Mouse (Mus musculus) forebrain, embryonic 12.5 days (tissue): Measurements from ENCODE around the gene Mtmr14. TPM values are rescaled to one million over a fixed set of nuclear protein-coding genes. Genes with fewer than 3 reads are reported as not detected.

Source experiments
- ATAC-seq: fragments of 200-750 bp; cut with Nextera tagmentation; 2 replicates; pipeline ENCODE4 v1.8.0; 2017; ENCODE audit warnings: moderate TSS enrichment; ENCODE audit not compliant: low FRiP score
- H3K27ac ChIP-seq: fragments of 300-500 bp; sonication (generic); 2 replicates; pipeline ENCODE4 v1.5.1; 2016; ENCODE audit warnings: mild to moderate bottlenecking
- H3K27me3 ChIP-seq: fragments of 300-500 bp; sonication (generic); 2 replicates; pipeline ENCODE4 v1.6.1; 2016; ENCODE audit warnings: mild to moderate bottlenecking
- H3K36me3 ChIP-seq: fragments of 300-500 bp; sonication (generic); replicated peaks from 2 replicates; pipeline ENCODE4 v1.6.1; 2016; ENCODE audit warnings: mild to moderate bottlenecking
- H3K4me1 ChIP-seq: fragments of 300-500 bp; sonication (generic); 2 replicates; pipeline ENCODE4 v1.6.1; 2016
- H3K4me2 ChIP-seq: fragments of 300-500 bp; sonication (generic); 2 replicates; pipeline ENCODE4 v1.6.1; 2016; ENCODE audit warnings: mild to moderate bottlenecking, moderate library complexity
- H3K4me3 ChIP-seq: fragments of 300-500 bp; sonication (generic); replicated peaks from 2 replicates; pipeline ENCODE4 v1.5.1; 2016; ENCODE audit warnings: mild to moderate bottlenecking
- H3K9ac ChIP-seq: fragments of 300-500 bp; sonication (generic); 2 replicates; pipeline ENCODE4 v1.6.1; 2016; ENCODE audit warnings: mild to moderate bottlenecking
- H3K9me3 ChIP-seq: fragments of 300-500 bp; sonication (generic); 2 replicates; pipeline ENCODE4 v1.6.1; 2016
- WGBS: fragments of 180-500 bp; shearing (Covaris S2); methylation state at CpG from one replicate; pipeline ENCODE4 v1.1.7; 2016; 5-methylcytosine and 5-hydroxymethylcytosine counted together
- polyA plus RNA-seq: library from polyadenylated mRNA; unstranded; fragments of >200 nt; fragmentation: Nextera tagmentation; extraction: Ambion mirVana; gene quantifications from 2 replicates; pipeline ENCODE4 v1.2.1, GENCODE M21; 2016

The Mtmr14 gene
- polyA plus RNA-seq, 1 experiment from 2014 or later: 50.0 TPM

DNA sequence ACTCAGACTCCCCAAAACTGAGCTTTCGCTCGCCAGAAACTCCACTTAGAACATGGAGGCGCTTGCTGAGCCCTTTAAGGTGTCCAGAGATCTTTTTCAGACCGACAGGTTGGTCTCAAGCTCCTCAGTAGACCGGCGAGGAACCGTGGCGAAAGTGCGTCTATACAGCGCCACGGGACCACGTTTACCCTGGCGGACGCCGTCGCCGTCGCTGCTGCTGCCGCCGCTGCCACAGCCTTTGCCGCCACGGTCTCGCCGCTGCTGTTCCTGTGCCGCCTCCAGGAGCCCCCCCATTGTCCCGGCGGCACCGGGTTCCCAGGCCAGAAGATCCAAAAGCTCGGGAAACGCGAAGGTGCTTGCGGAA, 69.3 kb downstream of the Mtmr14 start, which contains the start of gene Brpf1:
TSS of gene Brpf1 (plus strand) at position 152 of the 364 bp plus-strand sequence.
- H3K36me3 ChIP-seq: peaks cover 20% of the 10 kb centered on the region
- H3K9me3 ChIP-seq: no peaks in the 10 kb centered on the region
- peak within 1 kb of the TSS; percentile 97 for H3K9ac ChIP-seq
- peak; percentile 67 for ATAC-seq
- H3K4me3 ChIP-seq: peak within 1 kb of the TSS; percentile 98
- WGBS: under 1% methylated on average over 32 of the region's 32 CpGs
- peak within 1 kb of the TSS; percentile 99 for H3K4me2 ChIP-seq
- H3K27me3 ChIP-seq: 0 out of 2 replicates have a peak, but pooled peaks cover 3% of the 10 kb centered on the region
- peak within 1 kb of the TSS; percentile 98 for H3K27ac ChIP-seq
- peaks cover 31% of the 10 kb centered on the region for H3K4me1 ChIP-seq

DNA sequence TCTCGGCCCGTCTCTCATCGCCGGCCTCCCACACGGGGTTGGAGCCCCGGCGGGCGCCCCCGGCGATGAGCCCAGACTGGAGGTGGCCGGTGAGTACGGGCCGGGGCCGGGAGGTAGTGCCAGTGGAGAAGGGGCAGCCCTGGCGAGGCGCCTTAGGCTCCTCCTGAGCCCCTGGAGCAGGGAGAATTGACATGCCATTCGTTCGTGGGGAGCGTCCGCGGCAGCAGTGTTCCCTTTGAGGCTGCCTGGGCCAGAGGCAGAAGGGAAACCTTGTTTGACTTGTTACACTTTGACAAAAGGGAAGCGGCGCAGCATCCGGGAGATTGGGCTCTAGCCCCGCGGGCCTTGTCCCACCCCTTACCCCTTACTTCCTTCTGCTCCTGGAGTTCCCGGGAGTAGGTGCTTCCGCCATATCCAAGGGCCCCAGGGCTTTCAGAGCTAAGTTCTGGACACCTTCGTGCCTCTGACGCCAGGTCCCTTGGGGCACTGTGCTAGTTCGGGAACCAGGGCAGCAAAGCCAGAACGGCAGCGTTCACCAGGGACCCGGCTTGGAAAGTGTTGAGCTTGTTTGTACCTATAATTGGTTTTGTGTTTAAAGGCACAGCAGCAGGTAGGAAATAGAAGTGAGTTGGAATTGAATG, 70.0 kb downstream of the Mtmr14 start:
- H3K9me3 ChIP-seq: no peaks in the 10 kb centered on the region
- H3K36me3 ChIP-seq: peaks cover 26% of the 10 kb centered on the region
- ATAC-seq: no peak

DNA sequence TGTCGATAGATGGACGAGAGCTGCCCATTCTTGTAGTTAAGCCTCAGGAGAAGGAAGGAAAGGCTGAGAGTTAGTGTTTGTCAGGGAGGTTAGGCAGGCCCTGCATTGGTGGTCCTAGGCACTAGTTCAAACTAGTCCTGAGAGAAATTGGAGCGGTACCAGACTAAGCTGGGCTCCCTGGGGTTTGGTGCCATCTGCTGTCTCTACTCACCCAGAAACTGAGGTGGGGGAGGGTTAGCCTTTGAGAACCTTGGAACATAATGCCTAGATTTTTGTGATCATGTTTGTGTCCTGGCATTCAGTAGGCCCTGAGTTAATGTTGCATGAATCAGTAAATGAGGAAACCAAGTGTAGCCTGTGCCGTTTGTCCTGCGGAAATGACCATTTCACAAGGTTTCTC, 70.5 kb downstream of the Mtmr14 start:
- H3K27ac ChIP-seq: 0 out of 2 replicates have a peak overlapping the region, but pooled peaks have one; percentile 0
- peaks cover 32% of the 10 kb centered on the region for H3K36me3 ChIP-seq
- H3K27me3 ChIP-seq: 0 out of 2 replicates have a peak, but pooled peaks cover 3% of the 10 kb centered on the region
- H3K9me3 ChIP-seq: no peaks in the 10 kb centered on the region
- ATAC-seq: no peak
- H3K4me2 ChIP-seq: peak overlapping the region; percentile 99
- peaks cover 31% of the 10 kb centered on the region for H3K4me1 ChIP-seq
- H3K9ac ChIP-seq: peak overlapping the region; percentile 97
- WGBS: 39% methylated on average over 5 of the region's 5 CpGs
- H3K4me3 ChIP-seq: peak overlapping the region; percentile 98

More for the DNA sequence above, 70.0 kb downstream of the Mtmr14 start:
- Histone ChIP-seq H3K4me2 (peak overlapping the region; percentile 99), H3K27me3 (0 out of 2 replicates have a peak, but pooled peaks cover 3% of the 10 kb centered on the region), H3K4me1 (peaks cover 31% of the 10 kb centered on the region), H3K27ac (peak overlapping the region; percentile 98), H3K9ac (peak overlapping the region; percentile 97), H3K4me3 (peak overlapping the region; percentile 98)
- under 1% methylated on average over 34 of the region's 34 CpGs for WGBS

DNA sequence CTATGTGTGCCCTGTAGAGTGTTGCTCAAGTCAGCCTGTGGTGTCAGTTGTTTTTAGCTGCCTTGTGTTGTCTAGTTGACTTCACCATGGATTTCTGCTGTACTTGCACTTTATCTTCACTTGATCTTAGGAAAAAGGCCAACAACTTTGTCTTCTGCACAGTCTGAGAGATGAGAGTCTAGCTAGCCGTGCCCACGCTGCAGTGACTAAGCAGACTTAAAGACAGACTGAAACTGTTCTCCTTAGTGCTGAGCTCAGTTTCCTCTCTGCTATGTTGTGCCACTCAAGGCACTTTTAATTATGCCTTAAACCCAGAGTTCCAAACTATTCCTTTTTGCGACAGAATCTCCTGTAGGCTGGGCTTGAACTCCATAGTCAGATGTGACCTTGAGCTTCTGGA, 78.3 kb downstream of the Mtmr14 start:
- H3K9ac ChIP-seq: no peak overlapping the region
- WGBS: 97% methylated on average over 3 of the region's 3 CpGs
- no peak overlapping the region for H3K4me2 ChIP-seq
- no peak overlapping the region for H3K27ac ChIP-seq
- H3K27me3 ChIP-seq: no peaks in the 10 kb centered on the region
- H3K36me3 ChIP-seq: peaks cover 96% of the 10 kb centered on the region
- ATAC-seq: no peak
- H3K9me3 ChIP-seq: no peaks in the 10 kb centered on the region
- no peak overlapping the region for H3K4me3 ChIP-seq
- H3K4me1 ChIP-seq: no peaks in the 10 kb centered on the region; the same call in 1 of the 2 replicates

DNA sequence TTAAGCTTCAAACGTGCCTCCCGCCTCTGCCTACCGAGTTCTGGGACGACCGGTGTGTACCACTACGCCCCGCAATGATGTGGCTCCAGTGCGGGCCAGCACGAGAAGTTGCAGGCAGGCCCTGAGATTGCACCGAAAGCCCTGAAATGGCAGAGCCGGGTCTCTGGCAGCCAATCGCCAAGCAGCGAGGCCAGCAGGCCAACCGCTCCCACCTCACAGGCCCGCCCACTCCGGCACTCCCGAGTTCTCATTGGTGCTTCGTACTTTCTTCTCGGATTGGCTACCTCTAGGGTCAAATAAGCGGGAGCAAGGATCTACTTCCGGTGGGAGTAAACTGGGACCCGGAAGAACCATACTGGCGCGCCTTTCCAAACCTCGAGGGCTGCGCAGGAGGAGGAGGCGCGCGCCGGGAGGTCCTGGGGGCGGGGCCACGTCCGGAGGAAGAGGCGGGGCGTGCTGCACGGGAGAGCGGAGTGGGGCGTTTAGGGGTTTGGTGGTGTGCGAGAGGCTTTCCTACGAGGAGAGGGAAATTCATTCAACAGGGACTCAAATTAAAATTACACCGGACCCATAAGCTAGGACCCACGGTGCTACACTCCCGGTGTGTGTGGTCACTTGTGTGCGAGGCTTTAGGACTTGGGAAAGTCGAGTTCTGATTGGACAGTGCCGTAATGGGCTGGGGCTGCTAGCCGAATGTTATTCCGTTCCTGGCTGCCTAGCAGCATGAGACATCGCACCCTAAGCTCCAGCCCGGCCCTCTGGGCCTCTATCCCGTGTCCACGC, 89.1 kb downstream of the Mtmr14 start, which contains the start of gene Ogg1:
TSS of gene Ogg1 (plus strand) at position 440 of the 783 bp plus-strand sequence.
- Histone ChIP-seq H3K27ac (peak within 1 kb of the TSS; percentile 92), H3K4me2 (peak within 1 kb of the TSS; percentile 92), H3K4me3 (peak within 1 kb of the TSS; percentile 54), H3K27me3 (no peaks in the 10 kb centered on the region), H3K9ac (peak within 1 kb of the TSS; percentile 78), H3K36me3 (peaks cover 49% of the 10 kb centered on the region), H3K9me3 (no peaks in the 10 kb centered on the region), H3K4me1 (peaks cover 18% of the 10 kb centered on the region)
- ATAC-seq: peak; percentile 99
- under 1% methylated on average over 52 of the region's 52 CpGs for WGBS

DNA sequence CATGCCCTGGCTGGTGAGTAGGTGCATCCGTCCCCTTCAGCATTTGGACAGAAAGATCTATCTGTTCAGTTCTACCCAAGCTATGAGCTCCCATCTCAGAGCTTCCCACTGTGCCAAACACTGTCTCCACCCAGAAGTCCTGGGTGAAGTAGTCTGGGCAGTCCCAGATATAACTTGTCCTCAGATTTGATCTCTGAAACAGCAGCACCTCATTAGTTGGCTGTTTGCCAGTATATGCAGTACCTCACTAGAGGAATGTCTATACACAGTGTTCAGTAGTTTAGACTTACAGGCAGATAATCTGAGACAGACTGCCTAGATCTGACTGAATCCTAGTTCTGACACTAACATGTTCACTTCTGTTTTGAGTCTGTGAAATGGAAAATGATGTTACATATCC, 91.8 kb downstream of the Mtmr14 start:
- no peak overlapping the region for H3K4me3 ChIP-seq
- no peak for ATAC-seq
- H3K9me3 ChIP-seq: no peaks in the 10 kb centered on the region
- 97% methylated on average over 1 of the region's 1 CpGs for WGBS
- no peak overlapping the region for H3K27ac ChIP-seq
- peaks cover 40% of the 10 kb centered on the region for H3K36me3 ChIP-seq
- H3K9ac ChIP-seq: no peak overlapping the region
- H3K4me1 ChIP-seq: peaks cover 22% of the 10 kb centered on the region
- no peaks in the 10 kb centered on the region for H3K27me3 ChIP-seq
- no peak overlapping the region for H3K4me2 ChIP-seq

DNA sequence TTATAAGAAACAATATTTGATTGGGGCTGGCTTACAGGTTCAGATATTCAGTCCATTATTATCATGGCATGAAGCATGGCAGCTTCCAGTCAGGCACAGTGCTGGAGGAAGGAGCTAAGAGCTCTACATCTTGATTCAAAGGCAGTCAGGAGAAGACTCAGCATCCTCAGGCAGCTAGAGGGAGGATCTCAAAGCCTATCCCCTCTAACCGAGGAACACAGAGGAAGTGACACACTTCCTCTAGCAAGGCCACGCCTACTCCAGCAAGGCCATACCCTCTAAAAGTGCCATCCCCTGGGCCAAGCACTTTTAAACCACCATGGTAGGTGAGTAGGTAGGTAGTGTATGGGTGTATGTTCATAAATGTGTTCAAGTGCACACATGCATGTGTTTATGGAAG, 92.9 kb downstream of the Mtmr14 start:
- Histone ChIP-seq H3K36me3 (peaks cover 45% of the 10 kb centered on the region), H3K27ac (no peak overlapping the region), H3K4me2 (no peak overlapping the region), H3K4me1 (peaks cover 18% of the 10 kb centered on the region), H3K9ac (no peak overlapping the region), H3K4me3 (no peak overlapping the region), H3K27me3 (no peaks in the 10 kb centered on the region), H3K9me3 (no peaks in the 10 kb centered on the region)
- no peak for ATAC-seq
- WGBS: 73% methylated on average over 2 of the region's 2 CpGs

Other genes with a start within 250 kb of the Mtmr14 start
- 66.5 and 68.4 TPM in 2 replicates for gene Thumpd3, start 191.6 kb upstream of the Mtmr14 start, polyA plus RNA-seq
- 63.9 and 64.1 TPM in 2 replicates for gene Setd5, start 160.5 kb upstream of the Mtmr14 start, polyA plus RNA-seq
- gene Lhfpl4, start 42.5 kb upstream of the Mtmr14 start, polyA plus RNA-seq: 30.6 and 35.4 TPM in 2 replicates
- 0.22 and 0.34 TPM in 2 replicates for gene Cpne9, start 44.5 kb downstream of the Mtmr14 start, polyA plus RNA-seq
- 30.6 and 34.7 TPM in 2 replicates for gene Brpf1, start 69.3 kb downstream of the Mtmr14 start, polyA plus RNA-seq
- 13.6 and 13.7 TPM in 2 replicates for gene Ogg1, start 89.1 kb downstream of the Mtmr14 start, polyA plus RNA-seq
- gene Camk1, start 106.1 kb downstream of the Mtmr14 start, polyA plus RNA-seq: 57.9 and 59.1 TPM in 2 replicates
- 67.6 and 70.7 TPM in 2 replicates for gene Tada3, start 140.0 kb downstream of the Mtmr14 start, polyA plus RNA-seq
- 327 and 333 TPM in 2 replicates for gene Arpc4, start 140.3 kb downstream of the Mtmr14 start, polyA plus RNA-seq
- 6.5 and 7.0 TPM in 2 replicates for gene Ttll3, start 151.4 kb downstream of the Mtmr14 start, polyA plus RNA-seq
- gene Rpusd3, start 181.5 kb downstream of the Mtmr14 start, polyA plus RNA-seq: 23.8 and 28.1 TPM in 2 replicates
- gene Cidec, start 197.9 kb downstream of the Mtmr14 start, polyA plus RNA-seq: not detected in 2 replicates
- 68.5 and 71.3 TPM in 2 replicates for gene Jagn1, start 204.7 kb downstream of the Mtmr14 start, polyA plus RNA-seq
- 0.46 and 0.55 TPM in 2 replicates for gene Il17re, start 220.6 kb downstream of the Mtmr14 start, polyA plus RNA-seq
- gene Il17rc, start 233.6 kb downstream of the Mtmr14 start, polyA plus RNA-seq: 1.6 and 2.2 TPM in 2 replicates
- 39.6 and 43.1 TPM in 2 replicates for gene Creld1, start 245.5 kb downstream of the Mtmr14 start, polyA plus RNA-seq